8 mouse cellular contexts compared by ENCODE assay signal in the genomic region with DNA sequence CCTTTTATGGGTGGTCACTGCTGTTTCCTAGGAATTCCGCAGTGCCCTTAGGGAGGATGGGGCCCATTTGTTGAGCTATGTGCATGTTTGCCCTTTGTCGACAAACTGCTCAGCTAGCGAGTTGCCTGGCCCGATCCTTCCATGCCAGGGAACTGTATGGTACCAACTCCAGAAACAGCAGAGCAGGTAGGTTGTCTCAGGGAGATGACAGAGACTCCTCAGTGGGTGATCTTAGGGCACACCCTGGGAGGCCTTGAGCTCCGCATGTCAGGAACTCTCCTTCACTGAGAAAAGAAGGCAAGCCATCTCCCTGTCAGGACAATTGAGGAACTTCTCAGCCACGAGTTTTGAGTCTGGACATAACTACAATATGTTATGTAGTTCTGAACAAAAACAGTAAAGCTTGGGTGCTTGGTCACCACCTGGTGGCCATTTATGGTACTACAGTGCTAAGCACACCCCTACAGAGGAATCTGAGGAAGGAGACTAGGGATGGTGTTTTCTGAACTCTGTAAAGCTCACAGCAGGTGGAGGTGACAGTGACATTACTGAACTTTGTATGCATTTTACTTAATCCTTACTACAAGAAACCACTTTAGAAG. TPM values are rescaled to one million over a fixed set of nuclear protein-coding genes. Genes with fewer than 3 reads are reported as not detected.
DNase-seq lines count a peak whose midpoint lies in the region; ATAC-seq and TF ChIP-seq lines count a peak whose summit lies in the region.

No protein-coding gene starts in this region.

- H3K9me3 ChIP-seq in limb, embryonic 11.5 days (ENCODE audit: control insufficient read depth, low read length) = no peaks in the 10 kb centered on the region
- H3K9me3 ChIP-seq in midbrain, embryonic 12.5 days = no peaks in the 10 kb centered on the region

- H3K4me2 ChIP-seq in limb, embryonic 11.5 days (ENCODE audit: low read depth, severe bottlenecking) = no peak overlapping the region
- H3K4me2 ChIP-seq in midbrain, embryonic 12.5 days (replicated peaks) = no peak overlapping the region

- H3K4me3 ChIP-seq in kidney, adult 2 months (ENCODE audit: insufficient read depth, low read depth, low read length) = no peak overlapping the region
- no peak overlapping the region for H3K4me3 ChIP-seq in limb, embryonic 11.5 days (ENCODE audit: low read depth, low read length)
- no peak overlapping the region for H3K4me3 ChIP-seq in midbrain, embryonic 12.5 days
- H3K4me3 ChIP-seq in small intestine, adult 2 months (ENCODE audit: low read depth, low read length) = no peak overlapping the region

- H3K27ac ChIP-seq in kidney, adult 2 months (ENCODE audit: insufficient read depth, low read depth, low read length) = no peak overlapping the region
- H3K27ac ChIP-seq in limb, embryonic 11.5 days (replicated peaks; ENCODE audit: low read depth, low read length) = no peak overlapping the region
- peak overlapping the region; percentile 25; the same call in 1 of the 2 replicates for H3K27ac ChIP-seq in midbrain, embryonic 12.5 days (replicated peaks)
- H3K27ac ChIP-seq in small intestine, adult 2 months (ENCODE audit: insufficient read depth, low read depth, low read length) = no peak overlapping the region

- ATAC-seq in limb, embryonic 11.5 days (ENCODE audit: insufficient number of reproducible peaks, low FRiP score, low TSS enrichment, low read depth) = no peak
- ATAC-seq in midbrain, embryonic 12.5 days (ENCODE audit: low FRiP score, low read depth) = no peak

- H3K9ac ChIP-seq in limb, embryonic 11.5 days (ENCODE audit: low read length) = no peak overlapping the region
- no peak overlapping the region for H3K9ac ChIP-seq in midbrain, embryonic 12.5 days (replicated peaks)

- H3K36me3 ChIP-seq in kidney, adult 2 months (ENCODE audit: control insufficient read depth, insufficient read depth, low read length) = 0 out of 2 replicates have a peak, but pooled peaks cover 1% of the 10 kb centered on the region
- peaks cover 26% of the 10 kb centered on the region for H3K36me3 ChIP-seq in limb, embryonic 11.5 days (ENCODE audit: control insufficient read depth, insufficient read depth, low read length)
- peaks cover 68% of the 10 kb centered on the region for H3K36me3 ChIP-seq in midbrain, embryonic 12.5 days
- H3K36me3 ChIP-seq in small intestine, adult 2 months (ENCODE audit: control insufficient read depth, insufficient read depth, low read length) = peaks cover 56% of the 10 kb centered on the region

- intact Hi-C loops in heart, postnatal 25 days (cut with DNase I) = loop anchor here (5.0 to 10.0 kb wide), 3 partner anchors 42 to 437 kb away; no protein-coding TSS in a partner anchor

- H3K4me1 ChIP-seq in kidney, adult 2 months (ENCODE audit: control insufficient read depth, insufficient read depth, low read length) = no peaks in the 10 kb centered on the region
- H3K4me1 ChIP-seq in limb, embryonic 11.5 days (ENCODE audit: control insufficient read depth, insufficient read depth, low read length) = no peaks in the 10 kb centered on the region
- no peaks in the 10 kb centered on the region for H3K4me1 ChIP-seq in midbrain, embryonic 12.5 days
- H3K4me1 ChIP-seq in small intestine, adult 2 months (ENCODE audit: control insufficient read depth, insufficient read depth, insufficient read length, low read length) = peaks cover 16% of the 10 kb centered on the region; the same call in 1 of the 2 replicates

- peak; percentile 65 for TF ChIP-seq CTCF in kidney, adult 2 months (conservative IDR thresholded peaks at IDR 0.05; ENCODE audit: insufficient read depth, insufficient read length, low read depth, low read length)
- TF ChIP-seq CTCF in small intestine, adult 2 months (IDR thresholded peaks at IDR 0.05; ENCODE audit: extremely low read depth, insufficient read length, insufficient replicate concordance, low read depth, low read length) = peak; percentile 37; the same call in 1 of the 2 replicates

- WGBS in kidney, adult 2 months = 54% methylated on average over 6 of the region's 6 CpGs
- WGBS in limb, embryonic 11.5 days = 65% methylated on average over 6 of the region's 6 CpGs
- 69% methylated on average over 6 of the region's 6 CpGs for WGBS in midbrain, embryonic 12.5 days
- WGBS in small intestine, adult 2 months = 54% methylated on average over 6 of the region's 6 CpGs

- peak; percentile 84 for DNase-seq in heart, adult 8-10 months (ENCODE audit: low spot score)
- no peak for DNase-seq in heart, postnatal 25 days (ENCODE audit: low spot score)
- peak; percentile 80 to 86 for DNase-seq in cerebellum, postnatal 25 days
- DNase-seq in frontal cortex, postnatal 36 days (ENCODE audit: low spot score in 2 of 2) = peak; percentile 79 to 86
- peak; percentile 81 for DNase-seq in kidney, adult 2 months
- DNase-seq in limb, embryonic 11.5 days (ENCODE audit: low spot score) = peak; percentile 85

- no peaks in the 10 kb centered on the region for H3K27me3 ChIP-seq in kidney, adult 2 months (replicated peaks; ENCODE audit: control insufficient read depth, insufficient read depth, low read length)
- H3K27me3 ChIP-seq in limb, embryonic 11.5 days (ENCODE audit: control insufficient read depth, insufficient read depth, low read length) = no peaks in the 10 kb centered on the region
- H3K27me3 ChIP-seq in midbrain, embryonic 12.5 days = no peaks in the 10 kb centered on the region
- no peaks in the 10 kb centered on the region for H3K27me3 ChIP-seq in small intestine, adult 2 months (ENCODE audit: control insufficient read depth, insufficient read depth, low read length)

- no peak for TF ChIP-seq POLR2A in kidney, adult 2 months (IDR thresholded peaks at IDR 0.05; ENCODE audit: low read depth, low read length)
- no peak for TF ChIP-seq POLR2A in small intestine, adult 2 months (IDR thresholded peaks at IDR 0.05; ENCODE audit: low read depth, low read length)

RNA-seq across cellular contexts. Expression of a gene that starts 25.9 kb away (rescaled TPM):
- 10 to 100 TPM; 21.4 to 28.7 (median 28.1) TPM for total RNA-seq in heart, adult 8-10 months (2022)
- 10 to 100 TPM; 34.5 to 39.8 TPM for total RNA-seq in heart, postnatal 25 days (2021)
- polyA plus RNA-seq in kidney, adult 2 months (2012; rRNA removed) = 393 and 447 TPM in 2 replicates
- 117 and 150 TPM in 2 replicates for polyA plus RNA-seq in limb, embryonic 11.5 days (2014; fragmentation: Nextera tagmentation; extraction: Ambion mirVana)
- polyA plus RNA-seq in midbrain, embryonic 12.5 days (2016; fragmentation: Nextera tagmentation; extraction: Ambion mirVana) = 221 and 240 TPM in 2 replicates
- 160 and 364 TPM in 2 replicates for polyA plus RNA-seq in small intestine, adult 2 months (2012; rRNA removed)

RNA-seq across cellular contexts. Expression of a gene that starts 51.9 kb away (rescaled TPM):
- total RNA-seq in heart, adult 8-10 months (2022) = 10 to 100 TPM in 3 of 4 experiments, 1 to 10 TPM in 1; 7.1 to 13.4 (median 11.6) TPM
- total RNA-seq in heart, postnatal 25 days (2021) = 10 to 100 TPM; 11.4 to 13.4 TPM
- polyA plus RNA-seq in kidney, adult 2 months (2012; rRNA removed) = 80.6 and 96.2 TPM in 2 replicates
- 35.7 and 36.8 TPM in 2 replicates for polyA plus RNA-seq in limb, embryonic 11.5 days (2014; fragmentation: Nextera tagmentation; extraction: Ambion mirVana)
- polyA plus RNA-seq in midbrain, embryonic 12.5 days (2016; fragmentation: Nextera tagmentation; extraction: Ambion mirVana) = 25.3 and 26.9 TPM in 2 replicates
- polyA plus RNA-seq in small intestine, adult 2 months (2012; rRNA removed) = 149 and 287 TPM in 2 replicates
